Mouse (Mus musculus) left cerebral cortex, postnatal 14 days (tissue): ENCODE data around the gene Zfp263. TPM values are rescaled to one million over a fixed set of nuclear protein-coding genes. Genes with fewer than 3 reads are reported as not detected.

Source experiments
- total RNA-seq, 2 experiments: library from RNA; stranded (reverse); gene quantifications; 2 replicates each; pipeline ENCODE4 v1.2.3; 2021

Zfp263 gene
- total RNA-seq, 2 experiments from 2014 or later: 18.5 to 19.4 TPM

Other genes starting within 250 kb of the Zfp263 start
- gene Olfr161, start 153.1 kb upstream of the Zfp263 start, total RNA-seq: not detected
- not detected for gene Mefv, start 26.0 kb upstream of the Zfp263 start, total RNA-seq
- not detected for gene Olfr15, start 86.8 kb downstream of the Zfp263 start, total RNA-seq
- gene Zfp174, start 103.2 kb downstream of the Zfp263 start, total RNA-seq: 1 to 10 TPM; 4.8 to 4.9 TPM
- gene Naa60, start 128.3 kb downstream of the Zfp263 start, total RNA-seq: 100 to 1,000 TPM; 146 to 151 TPM
- 10 to 100 TPM; 25.6 to 31.9 TPM for gene Zfp597, start 140.5 kb downstream of the Zfp263 start, total RNA-seq
- gene Gm20695, start 140.6 kb downstream of the Zfp263 start, total RNA-seq: under 1 TPM; 0.44 to 0.55 TPM
- gene 1700037C18Rik, start 164.6 kb downstream of the Zfp263 start, total RNA-seq: 1 to 10 TPM; 8.7 to 10.0 TPM
- gene Cluap1, start 164.7 kb downstream of the Zfp263 start, total RNA-seq: 10 to 100 TPM; 29.7 TPM
- 1 to 10 TPM; 2.3 to 2.4 TPM for gene Nlrc3, start 232.5 kb downstream of the Zfp263 start, total RNA-seq